Mouse (Mus musculus): ENCODE results near the gene Gm853.

DNA sequence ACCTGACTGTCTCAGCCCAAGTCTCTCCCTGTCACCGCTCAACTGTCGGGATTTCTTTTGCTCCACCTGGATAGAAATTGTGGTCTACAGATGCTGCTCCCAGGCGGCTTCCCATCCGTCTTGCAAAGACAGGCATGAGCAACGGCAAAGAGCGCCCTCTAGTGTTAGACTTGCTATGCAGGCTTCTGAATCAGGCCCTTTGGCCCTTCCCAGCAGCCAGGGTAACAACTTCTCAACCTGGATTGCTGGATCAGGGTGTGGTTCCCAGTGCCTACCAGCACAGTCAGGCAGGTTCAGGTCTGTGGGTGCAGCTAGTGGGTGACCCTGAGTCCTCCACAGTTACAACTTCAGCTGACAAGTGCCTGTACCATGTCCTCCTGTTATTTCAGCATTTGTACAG is 23.9 kb upstream of the Gm853 start:
- no peak for TF ChIP-seq FLI1 (IDR thresholded peaks at IDR 0.05; ENCODE audit: low read length)
- TF ChIP-seq GATA1 (IDR thresholded peaks at IDR 0.05; ENCODE audit: borderline replicate concordance, low read length), result no peak
